Mouse (Mus musculus) c-Kit-positive CD71-negative TER-119-negative erythroid progenitor cells, embryonic 14.5 days (primary cell): Measurements from ENCODE around the gene Sec24b.

Experiments
- DNase-seq: peaks from one replicate; pipeline ENCODE4 v3.0.0-alpha.2; 2013; ENCODE audit warnings: low read depth

Gene Sec24b

GRCm38 (mm10) chr3:130061281-130061680 is at the start of gene Sec24b:
TSS of gene Sec24b (minus strand) at chr3:130061553.
- no peak for DNase-seq

GRCm38 (mm10) chr3:130104471-130104870 is 43.1 kb upstream of the Sec24b start:
- no peak for DNase-seq

- DNase-seq, result no peak
Measured at GRCm38 (mm10) chr3:130103486-130103885, 42.1 kb upstream of the Sec24b start.

- DNase-seq, result no peak
Measured at GRCm38 (mm10) chr3:130095160-130095781, 33.9 kb upstream of the Sec24b start.

GRCm38 (mm10) chr3:130094125-130094704 is 32.9 kb upstream of the Sec24b start:
- DNase-seq, result no peak

- DNase-seq, result no peak
Measured at GRCm38 (mm10) chr3:130090460-130090859, 29.1 kb upstream of the Sec24b start.

- DNase-seq, result no peak
Measured at GRCm38 (mm10) chr3:130088654-130089053, 27.3 kb upstream of the Sec24b start.

GRCm38 (mm10) chr3:130087466-130087865 is 26.1 kb upstream of the Sec24b start:
- no peak for DNase-seq

- no peak for DNase-seq
Measured at GRCm38 (mm10) chr3:130086372-130087080, 25.2 kb upstream of the Sec24b start.

- DNase-seq, result no peak
Measured at GRCm38 (mm10) chr3:130083312-130083711, 22.0 kb upstream of the Sec24b start.

- DNase-seq, result no peak
Measured at GRCm38 (mm10) chr3:130080666-130081065, 19.3 kb upstream of the Sec24b start.

- peak; percentile 51 for DNase-seq
Measured at GRCm38 (mm10) chr3:130079794-130080193, 18.4 kb upstream of the Sec24b start.

GRCm38 (mm10) chr3:130077291-130077690 is 15.9 kb upstream of the Sec24b start:
- DNase-seq, result no peak

GRCm38 (mm10) chr3:130075746-130076145 is 14.4 kb upstream of the Sec24b start:
- no peak for DNase-seq

- DNase-seq, result no peak
Measured at GRCm38 (mm10) chr3:130073085-130073484, 11.7 kb upstream of the Sec24b start.

- no peak for DNase-seq
Measured at GRCm38 (mm10) chr3:130071918-130072317, 10.6 kb upstream of the Sec24b start.

- DNase-seq, result peak; percentile 52
Measured at GRCm38 (mm10) chr3:130060396-130061029, 840 bp downstream of the Sec24b start.

GRCm38 (mm10) chr3:130059805-130060395 is 1.5 kb downstream of the Sec24b start:
- no peak for DNase-seq

- no peak for DNase-seq
Measured at GRCm38 (mm10) chr3:130058488-130058887, 2.9 kb downstream of the Sec24b start.

GRCm38 (mm10) chr3:130057569-130058345 is 3.6 kb downstream of the Sec24b start:
- DNase-seq, result no peak
